Mouse (Mus musculus) duodenum, adult 2 months (tissue): Measurements from ENCODE around the gene Taok3. TPM values are rescaled to one million over a fixed set of nuclear protein-coding genes. Genes with fewer than 3 reads are reported as not detected.

ENCODE experiments used
- polyA plus RNA-seq: library from polyadenylated mRNA; depleted of rRNA; stranded (reverse); fragments of >200 nt; gene quantifications from 2 replicates; pipeline ENCODE4 v1.2.3, GENCODE M21; 2012; ENCODE audit warnings: low replicate concordance; rRNA removed

Gene Taok3
- polyA plus RNA-seq = 11.4 and 14.1 TPM in 2 replicates

GRCm38 (mm10) chr5:117119777-117120488 is at the start of gene Taok3:
Taok3 (plus strand) TSS chr5:117120129.

GRCm38 (mm10) chr5:117115836-117116366 is 4.0 kb upstream of the Taok3 start, which contains the start of gene Suds3:
Suds3 (minus strand) TSS chr5:117116113.

GRCm38 (mm10) chr5:117286831-117287822 is 167.2 kb downstream of the Taok3 start, which contains the start of gene Pebp1:
Pebp1 (minus strand) TSS chr5:117287625.

GRCm38 (mm10) chr5:117318741-117319629 is 199.1 kb downstream of the Taok3 start, which contains the start of gene Vsig10:
Vsig10 (plus strand) TSS chr5:117319083.

Other genes with a start within 250 kb of the Taok3 start
- 60.1 and 83.6 TPM in 2 replicates for gene Suds3, start 4.0 kb upstream of the Taok3 start, polyA plus RNA-seq
- 367 and 385 TPM in 2 replicates for gene Pebp1, start 167.5 kb downstream of the Taok3 start, polyA plus RNA-seq
- gene Vsig10, start 199.0 kb downstream of the Taok3 start, polyA plus RNA-seq = 43.6 and 52.4 TPM in 2 replicates
- 96.4 and 196 TPM in 2 replicates for gene Wsb2, start 237.2 kb downstream of the Taok3 start, polyA plus RNA-seq